Mouse (Mus musculus): ENCODE data around the gene Gm13420.
"Not testable (repeated sequence)": the region's sequence is repeated elsewhere in the genome, so short reads cannot be mapped to it uniquely, and the experiment has no call there.

Gene Gm13420

DNA sequence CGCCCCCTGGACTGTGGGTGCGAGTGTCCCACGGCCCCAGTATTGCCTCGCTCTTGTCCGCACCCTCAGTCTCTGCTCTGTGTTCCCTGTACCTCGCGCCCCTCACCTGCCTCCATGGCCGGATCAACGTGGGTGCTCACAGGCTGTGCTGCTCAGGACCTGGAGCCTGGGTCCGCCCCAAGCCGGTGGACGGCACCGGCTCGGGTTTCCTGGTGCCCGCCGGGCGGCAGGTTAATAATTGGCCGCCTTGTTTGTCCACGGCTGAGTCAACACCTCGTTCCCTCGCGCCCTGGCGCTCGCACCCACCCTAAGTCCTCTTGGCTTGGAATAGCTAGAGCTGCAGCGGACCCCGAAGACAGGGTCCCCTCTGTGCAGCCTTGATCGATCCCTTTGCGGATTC lies at the start of gene Gm13420:
Gm13420 (minus strand) TSS at position 189 of the 400 bp plus-strand sequence.
- no peak for DNase-seq (ENCODE audit: low spot score)

GRCm38 (mm10) chr2:29792772-29793487 lies 41.4 kb upstream of the Gm13420 start:
- DNase-seq (ENCODE audit: low spot score): no peak

DNA sequence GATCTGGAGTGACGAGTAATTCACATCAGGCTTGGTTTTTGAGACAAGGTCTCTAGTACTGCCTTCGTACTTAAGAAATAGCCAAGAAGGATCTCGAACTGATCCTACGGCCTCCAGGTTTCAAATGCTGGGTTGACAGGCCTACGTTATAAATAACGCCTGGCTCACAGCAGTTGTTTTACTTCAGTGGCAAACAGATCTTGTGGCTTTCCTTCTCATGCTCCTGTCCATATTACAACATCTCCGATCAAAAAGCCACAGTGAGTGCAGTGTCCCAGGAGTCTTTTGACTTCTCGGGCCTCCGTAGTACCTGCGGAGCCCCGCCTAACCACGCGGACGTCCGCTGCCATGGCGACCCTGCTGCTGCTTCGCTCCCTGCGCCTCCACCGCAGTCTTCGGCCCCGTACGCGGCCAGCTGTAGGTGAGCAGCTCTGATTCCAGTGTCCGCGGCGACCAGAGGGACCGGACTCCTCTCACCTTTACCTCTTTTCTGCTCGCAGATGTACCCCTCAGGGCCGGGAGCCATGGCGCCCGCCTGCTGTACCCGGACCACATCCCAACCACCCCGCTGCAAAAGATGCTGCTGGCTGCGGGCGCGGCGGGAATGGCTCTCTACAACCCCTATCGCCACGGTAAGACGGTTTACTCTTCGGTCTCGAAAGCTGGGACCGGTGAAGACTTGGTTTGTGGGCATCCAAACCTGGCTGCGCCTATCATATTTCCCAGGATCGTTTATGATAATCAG lies 36.6 kb upstream of the Gm13420 start, which contains the start of gene Trub2:
Trub2 (minus strand) TSS at position 566 of the 745 bp plus-strand sequence.
- DNase-seq (ENCODE audit: low spot score): peak; percentile 85

DNA sequence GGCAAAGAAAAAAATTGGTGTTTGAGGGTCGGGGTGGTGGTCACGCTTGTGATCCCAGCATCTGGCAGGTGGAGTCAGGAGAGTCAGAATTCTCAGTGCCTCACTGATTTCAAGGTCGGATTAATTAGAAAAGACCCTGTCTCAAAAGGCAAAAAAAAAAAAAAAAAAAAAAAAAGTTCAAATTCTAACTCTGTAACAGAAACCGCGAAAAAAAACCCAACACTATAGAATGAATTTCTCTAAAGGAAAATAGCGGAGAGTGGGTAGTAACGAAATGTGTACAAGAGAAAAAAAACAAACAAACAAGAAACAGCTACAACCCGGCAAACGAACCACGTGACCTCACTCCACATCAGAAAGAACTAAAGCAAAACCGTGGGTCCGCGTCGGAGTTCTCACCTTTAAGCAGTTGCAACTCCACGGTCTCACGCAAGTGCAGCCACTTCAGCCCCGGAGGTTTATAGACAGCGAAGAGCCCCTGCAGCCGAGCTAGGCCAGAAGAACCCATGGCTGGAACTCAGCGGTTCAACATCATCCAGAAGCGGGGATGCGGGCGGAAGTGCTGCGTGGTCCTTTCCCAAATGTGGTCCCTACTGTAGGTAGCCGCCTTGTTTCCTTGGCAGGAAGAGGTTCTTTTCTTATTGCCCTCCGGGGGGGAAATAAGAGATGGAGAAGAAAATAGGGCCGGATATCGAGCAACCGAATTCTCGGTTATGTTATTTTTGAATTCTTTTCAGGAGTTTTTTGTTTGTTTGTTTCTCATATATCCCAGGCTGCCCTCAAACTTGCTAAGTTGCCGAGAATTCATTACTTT lies 35.8 kb upstream of the Gm13420 start, which contains the start of gene Coq4:
Coq4 (plus strand) TSS at position 390 of the 814 bp plus-strand sequence.
- peak; percentile 80 for DNase-seq (ENCODE audit: low spot score)

GRCm38 (mm10) chr2:29784290-29784689 lies 32.8 kb upstream of the Gm13420 start:
- no peak for DNase-seq (ENCODE audit: low spot score)

GRCm38 (mm10) chr2:29781256-29781655 lies 29.8 kb upstream of the Gm13420 start:
- not testable (repeated sequence) for DNase-seq (ENCODE audit: low spot score)

GRCm38 (mm10) chr2:29773323-29773722 lies 21.8 kb upstream of the Gm13420 start:
- DNase-seq (ENCODE audit: low spot score): no peak

GRCm38 (mm10) chr2:29771611-29772461 lies 20.4 kb upstream of the Gm13420 start:
- DNase-seq (ENCODE audit: low spot score): no peak

DNA sequence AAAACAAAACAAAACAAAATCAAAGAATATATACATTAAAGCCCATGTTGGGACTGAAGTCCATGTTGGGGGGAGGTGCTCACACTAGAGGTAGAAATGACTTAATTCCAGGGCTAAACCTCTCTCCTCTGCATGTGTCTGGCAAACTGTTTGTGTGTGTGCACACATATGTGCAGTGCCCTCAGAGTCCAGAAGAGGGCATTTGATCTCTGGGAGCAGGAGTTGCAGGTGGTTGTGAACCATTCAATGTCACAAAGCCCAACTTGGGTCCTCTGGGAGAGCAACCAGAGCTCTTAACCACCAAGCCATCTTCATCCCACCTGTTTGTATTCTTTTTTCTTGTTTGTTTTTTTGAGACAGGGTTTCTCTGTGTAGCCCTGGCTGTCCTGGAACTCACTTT lies 18.7 kb upstream of the Gm13420 start:
- DNase-seq (ENCODE audit: low spot score): no peak

GRCm38 (mm10) chr2:29768901-29769300 lies 17.4 kb upstream of the Gm13420 start:
- no peak for DNase-seq (ENCODE audit: low spot score)

- no peak for DNase-seq (ENCODE audit: low spot score)
Measured at GRCm38 (mm10) chr2:29767976-29768709, 16.7 kb upstream of the Gm13420 start.

DNA sequence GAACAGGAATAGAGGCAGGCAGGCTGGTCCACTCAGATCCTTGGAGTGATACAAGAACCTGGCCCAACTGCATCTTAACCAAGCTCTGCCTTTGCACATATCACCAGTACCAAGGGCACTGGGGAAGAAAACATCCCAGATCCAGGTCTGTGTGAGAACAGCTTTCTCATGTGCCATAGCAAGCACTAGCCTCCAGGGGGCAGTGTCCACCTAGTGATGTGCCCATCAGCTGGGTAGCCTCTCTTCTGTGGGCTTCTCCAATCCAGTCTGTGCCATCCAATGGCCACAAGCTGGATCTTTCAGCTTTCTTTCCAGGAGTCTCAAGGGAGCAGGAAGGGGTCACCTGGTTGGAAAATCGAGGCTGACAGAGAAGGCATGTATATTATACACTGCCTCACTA lies 13.3 kb upstream of the Gm13420 start:
- DNase-seq (ENCODE audit: low spot score): peak; percentile 70

GRCm38 (mm10) chr2:29755693-29756092 lies 4.2 kb upstream of the Gm13420 start:
- no peak for DNase-seq (ENCODE audit: low spot score)

GRCm38 (mm10) chr2:29752397-29752796 lies 912 bp upstream of the Gm13420 start:
- DNase-seq (ENCODE audit: low spot score): no peak

- DNase-seq (ENCODE audit: low spot score): no peak
Measured at GRCm38 (mm10) chr2:29748499-29748898, 3.0 kb downstream of the Gm13420 start.

GRCm38 (mm10) chr2:29747852-29748251 lies 3.6 kb downstream of the Gm13420 start:
- no peak for DNase-seq (ENCODE audit: low spot score)

GRCm38 (mm10) chr2:29747188-29747782 lies 4.2 kb downstream of the Gm13420 start:
- peak; percentile 19 for DNase-seq (ENCODE audit: low spot score)

DNA sequence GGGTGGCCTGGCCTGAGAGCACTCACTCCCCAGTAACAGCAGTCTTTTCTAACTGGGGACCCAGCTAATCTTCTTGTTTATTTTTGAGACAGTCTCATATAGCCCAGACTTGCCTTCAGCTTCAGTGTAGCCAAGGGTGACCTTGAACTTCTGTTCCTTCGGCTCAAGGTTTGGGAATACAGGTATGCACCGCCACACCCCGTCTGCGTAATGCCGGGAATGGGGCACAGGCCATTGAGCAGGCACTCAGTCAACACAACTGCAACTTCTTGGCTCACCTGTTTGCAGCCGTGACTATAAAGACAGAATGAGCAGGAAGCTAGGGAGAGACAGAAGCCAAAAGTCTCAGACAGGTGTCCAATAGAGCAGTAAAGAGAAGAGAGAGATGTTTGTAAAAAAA lies 7.2 kb downstream of the Gm13420 start:
- DNase-seq (ENCODE audit: low spot score): no peak

DNA sequence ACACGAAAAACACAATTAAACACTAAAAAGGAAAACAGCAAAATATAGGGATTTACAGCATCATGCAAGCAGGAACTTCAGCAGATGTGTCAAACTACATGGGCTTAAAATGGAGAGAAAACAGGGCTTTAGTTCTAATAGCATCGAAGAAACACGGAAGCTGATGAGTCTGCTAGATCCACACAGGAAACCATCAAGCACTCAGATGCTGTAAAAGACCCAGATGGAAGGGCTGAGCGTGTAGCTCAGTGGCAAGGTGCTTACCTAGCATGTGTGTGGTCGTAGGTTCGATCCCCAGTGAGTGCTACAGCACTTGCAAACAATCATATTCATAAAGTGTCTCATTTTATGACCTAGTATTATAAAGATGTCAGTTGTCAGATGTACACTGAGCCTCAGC lies 10.3 kb downstream of the Gm13420 start:
- DNase-seq (ENCODE audit: low spot score): no peak

DNA sequence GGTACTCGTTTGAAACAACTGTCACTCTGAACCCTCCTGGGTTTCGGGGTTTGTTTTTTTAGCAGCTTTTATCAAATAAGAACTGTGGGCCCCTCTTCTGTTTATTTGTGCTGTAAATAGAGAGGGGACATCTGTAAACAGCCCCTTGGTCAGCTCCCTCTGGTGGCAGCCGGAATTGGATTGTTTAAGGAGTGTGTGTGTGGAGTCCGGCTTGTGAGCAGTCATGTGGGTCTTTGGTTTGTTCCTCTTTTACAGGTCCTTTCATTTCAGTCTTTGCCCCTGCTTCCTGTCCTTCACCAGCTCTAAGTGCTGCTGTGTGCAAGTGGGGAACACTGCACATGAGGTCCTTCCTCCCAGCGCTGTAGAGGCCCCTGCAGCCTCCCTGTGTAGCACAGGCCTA lies 12.1 kb downstream of the Gm13420 start:
- DNase-seq (ENCODE audit: low spot score): no peak

All from ovary, postnatal 36 days (tissue).